Mouse (Mus musculus): Measurements from ENCODE around the gene Slc2a9.

DNA sequence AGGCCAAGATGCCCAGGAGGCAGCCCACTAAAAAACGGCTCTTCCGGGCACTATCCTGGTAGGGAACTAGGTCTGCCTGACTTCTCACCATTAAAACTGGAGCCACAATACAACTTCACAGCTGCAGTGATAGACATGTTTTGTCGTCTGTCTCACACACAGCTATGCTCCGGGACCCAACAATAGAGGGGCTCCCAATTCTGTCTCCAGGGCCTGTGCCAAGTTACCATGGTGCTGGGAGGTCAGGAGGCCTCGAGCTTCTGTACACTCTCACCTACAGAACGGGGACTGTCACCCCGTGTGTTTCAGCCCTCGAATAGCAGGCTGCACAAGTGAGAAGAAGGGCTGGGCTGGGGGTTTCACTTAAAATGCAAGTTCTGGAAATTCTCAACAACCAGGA, 35.6 kb upstream of the Slc2a9 start:
- no peak for TF ChIP-seq GATA1 (IDR thresholded peaks at IDR 0.05; ENCODE audit: low read length)
- TF ChIP-seq TAL1 (IDR thresholded peaks at IDR 0.05; ENCODE audit: low read length), result no peak

All from erythroblast, embryonic 14.5 days (primary cell).